Mouse (Mus musculus) thymus, adult 18-20 months (tissue): Measurements from ENCODE around the gene 4933436I01Rik.

Experiments
- DNase-seq, 2 experiments: peaks; one replicate each; pipeline ENCODE4 v3.0.0; 2022; ENCODE audit warnings: mixed read lengths in 2 of 2

4933436I01Rik gene

DNA sequence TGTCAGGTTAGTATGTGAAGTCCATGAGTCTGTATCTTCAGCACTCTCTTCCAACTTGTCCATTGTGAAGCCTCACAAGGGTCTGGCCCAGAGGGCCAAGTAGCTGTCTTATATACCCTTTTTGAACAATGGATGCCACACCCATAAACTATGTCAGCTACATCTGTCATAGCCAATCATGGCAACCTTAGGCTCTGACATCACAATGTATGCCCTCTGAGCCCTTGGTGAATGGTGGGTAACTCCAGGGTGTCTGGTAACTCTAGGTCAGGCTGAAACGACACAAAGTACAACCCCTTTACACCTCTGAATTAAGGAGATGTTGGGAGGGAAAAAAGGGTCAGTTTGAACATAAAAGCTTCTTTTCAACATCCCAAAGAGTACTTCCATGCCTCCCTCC is at the start of gene 4933436I01Rik:
Gene 4933436I01Rik (minus strand): TSS at position 101 of the 400 bp plus-strand sequence.
- DNase-seq, result no peak

DNA sequence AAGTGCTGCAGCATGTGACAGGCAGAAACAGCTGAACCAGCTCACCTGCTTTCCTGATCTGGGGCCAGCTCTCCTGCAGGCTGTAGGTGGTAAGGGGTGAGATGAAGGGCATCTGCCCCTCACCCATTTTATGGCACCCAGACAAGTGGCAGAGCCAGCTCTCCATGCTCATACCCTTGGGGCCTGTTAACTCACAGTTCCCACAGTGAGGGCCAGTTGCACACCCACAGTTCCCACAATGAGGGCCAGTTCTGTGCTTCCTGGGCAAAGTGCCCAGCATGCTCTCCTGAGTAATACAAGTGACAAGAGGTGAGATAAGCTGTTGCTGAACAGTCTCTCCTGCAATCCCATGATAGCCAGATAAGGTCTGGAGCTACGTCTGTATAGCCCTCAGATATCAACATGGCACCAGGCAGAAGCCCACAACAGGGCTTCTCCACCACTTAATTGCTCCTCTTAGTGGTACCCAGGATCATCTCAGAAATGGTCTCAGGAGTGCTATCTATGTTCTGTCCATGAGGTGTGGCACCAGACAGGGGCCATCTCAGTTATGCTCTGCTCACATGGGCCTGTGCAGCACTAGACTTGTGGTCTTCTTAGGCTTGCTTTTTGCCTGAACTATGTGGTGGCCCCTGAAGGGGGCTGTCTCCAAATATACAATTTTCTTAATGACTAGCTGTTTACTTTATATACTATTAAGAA is 3.7 kb upstream of the 4933436I01Rik start:
- DNase-seq, result no peak

DNA sequence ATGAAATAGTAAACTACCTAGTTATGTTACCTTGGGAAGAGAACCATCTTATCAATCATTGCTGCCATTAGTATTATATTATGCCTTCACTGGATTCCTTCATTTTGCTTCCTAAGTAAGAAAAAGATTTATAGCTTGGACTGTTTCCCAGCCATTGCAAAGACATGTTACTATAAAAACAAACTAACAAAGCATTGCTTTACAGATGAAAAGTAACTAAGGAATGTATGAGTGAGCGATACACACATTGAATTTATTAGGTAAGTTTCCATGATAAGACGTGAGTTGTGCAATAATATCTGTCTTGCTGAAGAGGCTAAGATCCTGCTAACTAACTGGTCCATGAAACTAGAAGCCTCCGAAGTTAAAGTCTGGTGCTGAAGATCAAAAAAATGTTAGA is 37.8 kb downstream of the 4933436I01Rik start:
- DNase-seq, result no peak
